Mouse (Mus musculus): ENCODE data around the gene D5Ertd579e.

GRCm38 (mm10) chr5:36720219-36720618, 24.4 kb upstream of the D5Ertd579e start:
- TF ChIP-seq CTCF (conservative IDR thresholded peaks at IDR 0.05; ENCODE audit: low read length) (no peak), NANOG (IDR thresholded peaks at IDR 0.05; ENCODE audit: borderline replicate concordance, low read length) (no peak), POU5F1 (IDR thresholded peaks at IDR 0.05; ENCODE audit: borderline replicate concordance, low read length) (no peak)

All from E14TG2a.4 (cell line).